Mouse (Mus musculus): Measurements from ENCODE around the gene Ankrd28. TPM values are rescaled to one million over a fixed set of nuclear protein-coding genes. Genes with fewer than 3 reads are reported as not detected.

The Ankrd28 gene
- total RNA-seq, 2 experiments from 2014 or later, result 48.8 to 52.3 TPM

Other genes with a start within 250 kb of the Ankrd28 start
- gene Colq, start 239.3 kb downstream of the Ankrd28 start, total RNA-seq (2021), result 10 to 100 TPM; 10.1 to 12.7 TPM
- 1 to 10 TPM in 1 of 2 experiments, not detected in 1; 2.8 TPM for gene Gm49387, start 189.8 kb downstream of the Ankrd28 start, total RNA-seq (2021)
- 10 to 100 TPM; 13.0 to 14.7 TPM for gene Btd, start 189.6 kb downstream of the Ankrd28 start, total RNA-seq (2021)
- gene Hacl1, start 189.4 kb downstream of the Ankrd28 start, total RNA-seq (2021), result 10 to 100 TPM; 10.9 to 14.0 TPM
- gene Galnt15, start 198.3 kb upstream of the Ankrd28 start, total RNA-seq (2021), result 1 to 10 TPM; 3.0 TPM